Mouse (Mus musculus) cerebellum, adult 2 months (tissue): ENCODE results near the gene Tmem177.

Experiments
- CTCF ChIP-seq: fragments of 200-500 bp; IDR thresholded peaks from 2 replicates; pipeline ENCODE4 v1.5.1; 2011; ENCODE audit warnings: low read depth, mild to moderate bottlenecking, control low read depth, low read length, moderate library complexity, borderline replicate concordance; ENCODE audit not compliant: insufficient read depth
- POLR2A ChIP-seq: fragments of 200-500 bp; IDR thresholded peaks from 2 replicates; pipeline ENCODE4 v1.6.1; 2011; ENCODE audit warnings: low read length, control low read depth, borderline replicate concordance; ENCODE audit not compliant: insufficient read depth

GRCm38 (mm10) chr1:119902551-119903230, 10.3 kb downstream of the Tmem177 start:
- TF ChIP-seq POLR2A, result no peak
- TF ChIP-seq CTCF, result no peak
